Mouse (Mus musculus): ENCODE measurements around the gene Amz2.
A peak's percentile ranks its signal among the peaks of the same experiment; 100 is the strongest.

Amz2 gene

GRCm38 (mm10) chr11:109425392-109426271 is at the start of gene Amz2:
TSS of gene Amz2 (plus strand) at chr11:109425946.
- peak; percentile 100 for DNase-seq

GRCm38 (mm10) chr11:109376484-109377143 is 49.1 kb upstream of the Amz2 start:
- DNase-seq = no peak

- no peak for DNase-seq
Measured at GRCm38 (mm10) chr11:109377477-109377876, 48.3 kb upstream of the Amz2 start.

GRCm38 (mm10) chr11:109378051-109378450 is 47.7 kb upstream of the Amz2 start:
- DNase-seq = no peak

GRCm38 (mm10) chr11:109380662-109381061 is 45.1 kb upstream of the Amz2 start:
- no peak for DNase-seq

DNA sequence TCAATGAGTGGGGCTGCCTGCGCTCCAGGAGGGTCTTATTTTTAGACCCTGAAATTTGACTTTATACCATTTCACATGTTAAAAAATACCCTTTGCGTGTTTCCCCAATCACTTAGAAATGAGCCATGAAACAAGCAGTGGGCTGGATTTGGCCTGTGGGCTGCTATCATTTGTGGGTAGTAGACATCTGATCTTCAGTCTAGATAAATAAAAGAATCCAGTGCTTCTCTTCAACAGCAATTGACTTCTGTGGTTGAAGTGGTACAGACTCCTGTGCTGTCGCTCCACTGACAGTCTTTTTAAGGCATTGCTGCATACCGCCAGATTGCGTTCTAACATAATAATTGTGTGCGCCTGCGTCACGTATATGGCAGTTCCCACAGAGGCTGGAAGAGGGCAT is 40.5 kb upstream of the Amz2 start:
- no peak for DNase-seq

DNA sequence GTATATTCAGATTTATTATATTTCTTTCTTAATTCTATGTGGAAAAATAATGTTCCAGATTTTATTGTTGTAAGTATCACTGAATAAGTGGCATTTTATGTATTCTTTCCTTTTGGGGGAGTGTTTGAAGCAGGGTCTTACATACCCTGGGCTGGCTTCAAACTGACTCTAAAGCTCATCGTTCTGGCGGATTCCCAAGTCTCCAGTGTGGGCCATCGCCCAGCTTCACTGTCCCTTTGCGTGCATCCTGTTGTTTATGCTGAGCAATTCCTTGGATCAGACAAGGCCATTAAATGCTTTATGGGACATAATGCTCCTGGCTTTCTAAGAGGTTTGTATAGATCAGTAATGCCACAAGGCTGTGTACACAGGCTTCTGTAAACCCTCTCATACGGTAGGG is 36.7 kb upstream of the Amz2 start:
- DNase-seq = peak; percentile 45

DNA sequence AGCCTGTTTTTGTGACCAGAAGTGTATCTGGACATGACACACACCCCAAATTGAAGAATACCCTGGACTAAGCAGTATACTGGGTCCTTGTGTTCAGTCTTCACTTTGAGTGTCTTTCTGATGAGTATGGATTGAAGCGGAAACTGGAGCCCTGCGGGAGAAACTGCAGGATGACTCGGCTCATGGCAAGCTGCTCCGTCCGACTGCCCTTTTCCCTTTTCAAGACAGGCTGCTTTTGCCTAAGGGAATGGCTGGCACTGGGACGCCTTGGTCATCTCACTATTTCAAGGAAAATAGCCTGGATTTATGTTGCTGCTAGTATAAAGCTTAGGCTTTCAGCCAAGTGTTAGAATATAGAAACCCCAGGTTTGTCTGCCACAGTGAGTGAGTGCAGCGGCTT is 34.5 kb upstream of the Amz2 start:
- no peak for DNase-seq

DNA sequence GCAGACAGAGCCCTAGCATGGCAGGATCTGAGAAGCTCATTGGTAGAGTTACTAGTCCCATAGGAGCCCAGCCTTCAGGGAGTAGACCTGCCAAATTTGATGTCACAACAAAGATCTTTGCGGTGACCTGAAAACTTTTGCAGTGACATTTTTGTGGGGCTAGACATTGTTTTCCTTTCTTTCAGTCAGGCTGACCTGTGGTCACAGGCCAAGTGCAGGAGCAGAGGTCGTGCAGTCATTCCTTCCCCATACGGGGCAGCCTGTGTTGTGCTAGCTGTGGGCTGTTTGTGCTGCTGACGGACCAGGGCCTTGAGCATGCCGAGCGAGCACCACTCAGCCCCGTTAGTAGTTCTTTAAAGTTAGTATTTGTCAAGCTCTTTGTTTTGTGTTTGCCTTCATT is 34.0 kb upstream of the Amz2 start:
- DNase-seq = no peak

DNA sequence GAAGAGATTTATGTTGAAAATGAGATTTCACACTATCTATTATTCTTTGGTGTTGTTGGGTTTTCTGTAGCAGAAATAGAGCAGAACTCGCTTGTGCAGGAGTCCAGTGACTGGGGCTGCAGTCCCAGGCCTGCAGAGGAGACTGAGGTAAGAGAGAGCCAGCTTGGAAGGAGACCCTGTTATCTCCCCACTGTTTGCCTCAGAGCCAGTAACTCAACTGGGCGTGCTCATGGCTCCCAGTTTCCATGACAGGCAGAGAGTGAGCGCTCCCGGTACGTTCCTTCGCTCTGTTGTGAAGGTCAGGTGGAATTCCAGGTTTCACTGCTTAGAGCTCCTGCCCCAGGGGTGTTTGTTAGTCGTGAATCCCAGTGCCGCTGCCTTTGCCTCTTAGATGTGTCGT is 33.1 kb upstream of the Amz2 start:
- no peak for DNase-seq

DNA sequence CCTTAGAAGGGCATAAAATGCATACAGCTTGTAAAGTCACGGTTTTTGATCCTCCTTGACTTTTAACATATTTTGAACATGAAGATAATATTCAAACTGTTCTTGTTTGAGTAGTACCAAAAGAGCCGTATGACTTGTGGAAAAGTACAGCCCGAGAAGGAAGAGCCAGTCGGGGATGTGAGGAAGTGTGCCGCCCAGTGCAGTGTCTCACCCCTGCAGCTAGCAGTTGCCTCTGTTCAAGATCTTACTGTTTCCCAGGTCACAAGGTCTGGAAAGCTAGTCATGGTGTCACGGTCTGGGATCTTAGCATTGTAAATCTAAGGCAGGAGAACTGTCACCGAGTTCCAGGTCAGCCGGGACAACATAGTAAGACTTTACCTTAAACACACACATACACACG is 31.0 kb upstream of the Amz2 start:
- DNase-seq = peak; percentile 57

GRCm38 (mm10) chr11:109395291-109395690 is 30.5 kb upstream of the Amz2 start:
- no peak for DNase-seq

DNA sequence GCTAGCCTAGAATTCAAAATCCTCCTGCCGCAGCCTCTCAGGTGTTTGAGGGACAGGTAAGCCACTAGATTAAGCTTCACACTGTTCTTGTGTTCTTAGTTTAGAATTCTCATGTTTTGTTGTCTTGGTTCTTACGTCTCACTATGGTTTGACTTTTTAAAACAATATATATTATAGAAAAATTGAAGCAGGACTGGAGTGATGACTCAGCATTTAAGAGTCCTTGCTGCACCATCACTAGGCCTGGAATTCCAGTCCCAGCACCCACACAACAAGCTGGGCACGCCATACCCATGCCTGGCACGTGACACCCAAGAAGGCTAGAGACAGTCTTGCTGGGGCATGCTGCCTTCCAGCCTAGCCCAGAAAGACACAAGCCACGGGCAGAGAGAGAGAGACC is 19.3 kb upstream of the Amz2 start:
- DNase-seq = no peak

DNA sequence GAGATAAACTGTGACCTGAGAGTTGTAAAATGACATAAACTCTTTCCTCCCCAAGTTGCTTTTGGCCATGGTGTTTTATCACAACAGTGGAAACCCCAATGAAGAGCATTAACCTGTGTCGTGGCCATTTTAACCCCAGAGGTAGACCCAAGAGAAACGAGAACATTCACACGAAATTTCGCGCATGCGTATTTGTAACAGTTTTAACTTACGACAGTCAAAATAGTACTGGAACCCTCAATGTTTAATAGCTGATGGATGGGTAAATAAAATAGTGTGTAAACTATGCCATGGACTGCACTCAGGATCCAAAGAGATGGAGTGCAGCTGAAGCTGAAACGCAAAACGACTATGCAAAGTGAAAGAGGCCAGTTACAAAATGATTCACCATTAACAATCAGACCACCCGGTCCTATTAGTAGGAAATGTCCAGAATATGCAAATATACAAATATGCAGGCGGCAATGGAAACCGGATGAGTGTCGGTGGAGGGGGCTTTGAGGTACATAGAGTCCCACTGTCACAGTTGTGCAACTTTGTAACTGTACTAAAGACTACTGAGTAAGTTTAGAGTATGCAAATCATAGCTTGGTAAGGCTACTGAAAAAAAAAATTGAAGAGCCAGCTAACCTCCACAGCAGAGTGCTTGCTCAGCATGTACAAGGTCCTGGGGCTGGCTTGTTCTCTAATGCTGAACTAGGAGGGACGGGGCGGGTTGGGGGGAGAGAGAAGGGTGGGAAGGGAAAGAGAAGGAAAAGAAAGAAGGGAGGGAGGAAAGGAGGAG is 15.4 kb upstream of the Amz2 start:
- no peak for DNase-seq

- DNase-seq = no peak
Measured at GRCm38 (mm10) chr11:109413617-109414016, 12.1 kb upstream of the Amz2 start, which contains the start of gene 9930022D16Rik. TSS of gene 9930022D16Rik (plus strand) at chr11:109413917.

DNA sequence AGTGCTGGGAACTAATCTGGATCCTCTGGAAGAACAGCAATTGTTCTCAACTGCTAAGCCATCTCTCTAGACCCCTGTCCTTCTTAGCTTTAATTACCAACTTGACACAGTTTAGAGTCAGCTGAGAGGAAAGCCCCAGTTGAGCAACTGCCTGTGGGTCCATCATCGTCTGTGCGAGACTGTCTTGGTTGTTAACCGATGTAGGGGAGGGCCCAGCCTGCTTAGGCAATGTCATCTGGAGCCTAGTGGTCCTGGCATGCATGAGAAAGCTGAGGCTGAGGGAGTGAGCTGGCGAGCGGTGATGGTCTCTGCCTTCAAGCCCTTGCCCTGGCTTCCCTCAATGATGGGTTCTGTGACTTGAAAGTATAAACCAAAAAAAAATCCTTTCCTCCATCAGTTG is 10.9 kb upstream of the Amz2 start:
- no peak for DNase-seq

- DNase-seq = no peak
Measured at GRCm38 (mm10) chr11:109416709-109417420, 8.9 kb upstream of the Amz2 start.

GRCm38 (mm10) chr11:109417472-109418040 is 8.2 kb upstream of the Amz2 start:
- DNase-seq = no peak

GRCm38 (mm10) chr11:109419461-109419860 is 6.3 kb upstream of the Amz2 start:
- no peak for DNase-seq

DNA sequence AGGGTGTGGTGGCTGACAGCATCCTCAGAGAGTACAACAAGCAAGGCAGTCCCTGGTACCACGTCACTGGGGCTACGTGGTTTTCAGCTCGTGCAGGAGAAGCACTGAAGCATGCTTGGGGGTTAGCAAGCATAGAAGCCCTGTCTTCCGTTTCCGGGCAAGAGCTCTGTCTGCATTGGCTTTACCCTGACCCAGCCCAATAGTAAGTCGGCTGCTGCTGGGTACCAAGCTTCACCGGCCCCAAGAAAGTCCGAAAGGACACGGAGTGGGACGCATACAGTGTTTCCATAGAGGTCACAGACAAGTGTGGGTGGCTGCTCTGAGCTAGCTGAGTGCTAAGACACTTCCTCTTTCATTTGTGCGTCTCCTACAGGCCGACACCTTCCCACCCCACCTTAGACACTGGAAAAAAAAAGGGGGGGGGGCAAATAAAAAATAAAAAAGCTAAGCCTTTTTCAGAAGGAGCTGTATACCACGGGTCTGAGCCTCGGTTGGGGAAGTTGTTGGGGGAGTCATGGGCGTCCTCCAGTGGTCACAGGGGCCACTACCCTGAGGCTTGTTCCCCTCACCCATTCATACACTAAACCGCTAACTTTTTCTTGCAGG is 5.7 kb upstream of the Amz2 start:
- no peak for DNase-seq

- DNase-seq = no peak
Measured at GRCm38 (mm10) chr11:109420567-109420962, 5.2 kb upstream of the Amz2 start.

DNA sequence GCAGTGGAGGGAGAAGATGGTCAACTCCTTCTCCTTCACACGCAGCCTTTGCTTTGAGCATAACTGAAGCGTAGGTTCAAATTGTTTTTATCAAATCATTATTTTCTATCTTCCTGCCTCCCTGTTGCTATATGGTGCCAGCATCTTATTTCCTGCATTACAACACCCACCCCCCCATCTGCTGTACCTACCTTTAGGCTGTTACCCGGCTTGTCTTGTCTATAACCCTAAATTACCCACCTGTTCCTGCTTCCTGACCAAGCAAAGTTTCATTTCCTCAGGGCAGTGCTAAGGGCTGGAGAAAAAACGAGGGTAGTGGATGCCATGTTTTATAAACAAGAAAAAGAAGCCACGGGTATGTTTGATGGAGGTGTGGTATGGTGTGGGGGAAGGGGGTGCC is 4.5 kb upstream of the Amz2 start:
- DNase-seq = no peak
